Mouse (Mus musculus) G1E (cell line): ENCODE measurements at regions not wholly inside any gene's neighbourhood (a gene's known extent, or its start where the extent isn't known, plus 50 kb on each side); places are given as distances from the start of the nearest gene placed in this dataset.

Experiments used
- CTCF ChIP-seq: IDR thresholded peaks from 2 replicates; pipeline ENCODE4 v1.5.1; 2012; ENCODE audit warnings: low read depth, low read length, inconsistent platforms, mixed read lengths
- GATA1 ChIP-seq: IDR thresholded peaks from 2 replicates; pipeline ENCODE4 v1.6.1; 2012; ENCODE audit warnings: borderline replicate concordance, low read length, inconsistent platforms, mixed read lengths
- GATA2 ChIP-seq: IDR thresholded peaks from 2 replicates; pipeline ENCODE4 v1.6.1; 2012; ENCODE audit warnings: low read depth, low read length, inconsistent platforms, borderline replicate concordance
- POLR2AphosphoS5 ChIP-seq: IDR thresholded peaks from 2 replicates; pipeline ENCODE4 v1.6.1; 2012; ENCODE audit warnings: low read depth, low read length, inconsistent platforms; ENCODE audit not compliant: insufficient replicate concordance
- TAL1 ChIP-seq: conservative IDR thresholded peaks from 2 replicates; pipeline ENCODE4 v1.6.1; 2012; ENCODE audit warnings: low read depth, low read length, inconsistent platforms, mixed read lengths

GRCm38 (mm10) chr15:61109429-61110128 is 186.8 kb upstream of the A1bg start:
- TF ChIP-seq GATA1 (no peak), TAL1 (no peak), CTCF (no peak), POLR2AphosphoS5 (no peak), GATA2 (no peak)
